Comparison of ENCODE assay signal across 29 mouse cellular contexts in the genomic region with DNA sequence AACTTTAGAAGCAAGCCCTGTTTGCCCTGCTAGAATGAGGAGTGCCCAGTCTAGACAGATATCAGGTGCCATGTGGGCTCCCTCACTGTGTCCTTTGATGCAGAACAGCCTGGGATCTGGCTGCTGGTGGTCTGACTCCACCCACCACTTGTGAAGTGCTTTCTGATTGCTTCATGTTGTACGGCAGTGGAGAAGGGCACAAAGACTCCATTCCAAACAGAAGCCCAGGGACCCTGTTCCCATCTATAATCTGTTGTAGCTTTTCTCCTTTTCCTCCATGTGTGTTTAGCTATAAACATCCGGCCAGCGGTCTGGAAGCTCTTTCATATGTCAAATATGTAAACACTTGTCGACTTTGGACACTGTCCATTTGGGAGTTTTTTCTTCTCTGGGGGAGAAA. TPM values are rescaled to one million over a fixed set of nuclear protein-coding genes. Genes with fewer than 3 reads are reported as not detected.
DNase-seq lines count a peak whose midpoint lies in the region; ATAC-seq and TF ChIP-seq lines count a peak whose summit lies in the region.
"Had no signal": no experiment of that assay in that cellular context is flagged by ENCODE, and none has a peak within 500 bp of the region (broad histone marks: within the 10 kb centered on the region; RNA-seq: fewer than 3 reads in every experiment).

No protein-coding gene starts in this region.

- no peak overlapping the region for H3K4me3 ChIP-seq in lung, embryonic 14.5 days (ENCODE audit: low read depth, low read length)
- H3K4me3 ChIP-seq in stomach, embryonic 14.5 days (ENCODE audit: low read depth, low read length), result no peak overlapping the region
- no peak overlapping the region for H3K4me3 ChIP-seq in layer of hippocampus, adult 2 months
- H3K4me3 ChIP-seq: heart, embryonic 10.5 days; hindbrain, embryonic 12.5 days; limb, embryonic 13.5 days; liver, embryonic 13.5 days; midbrain, embryonic 12.5 days; neural tube, embryonic 12.5 days had no signal

- no peak overlapping the region for H3K4me2 ChIP-seq in lung, embryonic 14.5 days
- H3K4me2 ChIP-seq in stomach, embryonic 14.5 days (replicated peaks; ENCODE audit: low read depth, low read length), result no peak overlapping the region
- H3K4me2 ChIP-seq: hindbrain, embryonic 12.5 days; limb, embryonic 13.5 days; liver, embryonic 13.5 days; midbrain, embryonic 12.5 days; neural tube, embryonic 12.5 days had no signal

- ATAC-seq in lung, embryonic 14.5 days (ENCODE audit: insufficient read depth), result peak; percentile 91
- peak; percentile 54; the same call in 1 of the 2 replicates for ATAC-seq in stomach, embryonic 14.5 days (ENCODE audit: insufficient number of reproducible peaks, insufficient read depth, low FRiP score, low read depth)
- ATAC-seq: forebrain, embryonic 16.5 days; inflammation-experienced regulatory T-cells, adult 6 months; Patski had no signal

- 23% methylated on average over 4 of the region's 4 CpGs for WGBS in lung, embryonic 14.5 days
- 28% methylated on average over 4 of the region's 4 CpGs for WGBS in stomach, embryonic 14.5 days

- DNase-seq in heart, adult 11 months, result peak; percentile 78
- DNase-seq in heart, postnatal 10 days, result no peak
- peak; percentile 88 for DNase-seq in lung, embryonic 14.5 days
- DNase-seq in lung, postnatal 25 days (ENCODE audit: low spot score), result no peak
- DNase-seq in layer of hippocampus, adult 2 months (ENCODE audit: low spot score in 2 of 2), result no peak
- DNase-seq in thymus, postnatal 0 days (ENCODE audit: low spot score), result no peak
- no peak for DNase-seq in adrenal gland, adult 2 months
- DNase-seq: adrenal gland, postnatal 25 days; cerebellum, adult 11-12 months; cerebellum, postnatal 25 days; embryo, embryonic 11 days; gastrocnemius, postnatal 36 days; liver, embryonic 13.5 days; right cerebral cortex, adult 18-20 months had no signal

- TF ChIP-seq CTCF in lung, embryonic 14.5 days (IDR thresholded peaks at IDR 0.05; ENCODE audit: low read depth), result no peak
- no peak for TF ChIP-seq CTCF in layer of hippocampus, adult 2 months (conservative IDR thresholded peaks at IDR 0.05)

- H3K36me3 ChIP-seq in lung, embryonic 14.5 days (ENCODE audit: insufficient read depth), result peaks cover 66% of the 10 kb centered on the region
- peaks cover 35% of the 10 kb centered on the region for H3K36me3 ChIP-seq in stomach, embryonic 14.5 days (ENCODE audit: control insufficient read depth, insufficient read depth, low read length)

- no peaks in the 10 kb centered on the region for H3K9me3 ChIP-seq in lung, embryonic 14.5 days (ENCODE audit: low read depth, low read length)
- no peaks in the 10 kb centered on the region for H3K9me3 ChIP-seq in stomach, embryonic 14.5 days (ENCODE audit: control insufficient read depth, low read depth, low read length)
- H3K9me3 ChIP-seq: heart, embryonic 10.5 days; hindbrain, embryonic 12.5 days; limb, embryonic 13.5 days; liver, embryonic 13.5 days; midbrain, embryonic 12.5 days; neural tube, embryonic 12.5 days had no signal

- no peak overlapping the region; the same call in 1 of the 2 replicates for H3K27ac ChIP-seq in lung, embryonic 14.5 days (ENCODE audit: low read depth)
- H3K27ac ChIP-seq in stomach, embryonic 14.5 days (ENCODE audit: low read length), result peak overlapping the region; percentile 48; the same call in 1 of the 2 replicates
- H3K27ac ChIP-seq in layer of hippocampus, adult 2 months, result no peak overlapping the region
- H3K27ac ChIP-seq: heart, embryonic 10.5 days; hindbrain, embryonic 12.5 days; limb, embryonic 13.5 days; liver, embryonic 13.5 days; midbrain, embryonic 12.5 days; neural tube, embryonic 12.5 days had no signal

- intact Hi-C loops in heart, postnatal 10 days (cut with DNase I), result no loop called here

- no peaks in the 10 kb centered on the region for H3K27me3 ChIP-seq in lung, embryonic 14.5 days (ENCODE audit: insufficient read depth, low read length)
- no peaks in the 10 kb centered on the region for H3K27me3 ChIP-seq in stomach, embryonic 14.5 days (ENCODE audit: control insufficient read depth, insufficient read depth, low read length)
- H3K27me3 ChIP-seq: hindbrain, embryonic 12.5 days; limb, embryonic 13.5 days; liver, embryonic 13.5 days; midbrain, embryonic 12.5 days; neural tube, embryonic 12.5 days; Patski had no signal

- no peak overlapping the region for H3K9ac ChIP-seq in lung, embryonic 14.5 days
- H3K9ac ChIP-seq in stomach, embryonic 14.5 days (replicated peaks; ENCODE audit: low read depth, low read length), result no peak overlapping the region
- H3K9ac ChIP-seq: hindbrain, embryonic 12.5 days; limb, embryonic 13.5 days; liver, embryonic 13.5 days; midbrain, embryonic 12.5 days; neural tube, embryonic 12.5 days had no signal

- peaks cover 10% of the 10 kb centered on the region for H3K4me1 ChIP-seq in lung, embryonic 14.5 days (ENCODE audit: insufficient read depth)
- peaks cover 11% of the 10 kb centered on the region; the same call in 1 of the 2 replicates for H3K4me1 ChIP-seq in stomach, embryonic 14.5 days (ENCODE audit: control insufficient read depth, insufficient read depth, low read length)
- H3K4me1 ChIP-seq: heart, embryonic 10.5 days; hindbrain, embryonic 12.5 days; limb, embryonic 13.5 days; midbrain, embryonic 12.5 days; neural tube, embryonic 12.5 days had no signal

RNA-seq across cellular contexts. Expression of a gene that starts 37.2 kb away (rescaled TPM):
- total RNA-seq in heart, postnatal 10 days (2021), result not detected
- polyA plus RNA-seq in lung, embryonic 14.5 days (2014; fragmentation: Nextera tagmentation; extraction: Ambion mirVana), result not detected in 2 replicates
- polyA plus RNA-seq in stomach, embryonic 14.5 days (2014; fragmentation: Nextera tagmentation; extraction: Ambion mirVana), result not detected in 2 replicates
- not detected for total RNA-seq in layer of hippocampus, adult 2 months (2021)
- not detected in 2 replicates for polyA plus RNA-seq in thymus, postnatal 0 days (2015; fragmentation: Nextera tagmentation; extraction: Ambion mirVana)
- not detected for total RNA-seq in adrenal gland, adult 2 months (2021)
- polyA plus RNA-seq in adrenal gland, adult 2 months (2012; rRNA removed), result not detected in 2 replicates
- total RNA-seq: adrenal gland, postnatal 25 days; gastrocnemius, postnatal 36 days; layer of hippocampus, postnatal 14 days; megakaryocyte progenitor cell, adult 5-6 weeks had no signal
- polyA plus RNA-seq: embryonic facial prominence, embryonic 14.5 days; heart, postnatal 0 days; inflammation-experienced regulatory T-cells, adult 6 months; large intestine, adult 2 months; limb, embryonic 13.5 days; liver, embryonic 13.5 days; midbrain, embryonic 12.5 days; neural tube, embryonic 12.5 days; Patski; urinary bladder, adult 2 months had no signal

Comparison
In these comparisons a context has a peak if more than half of its experiments do, and no peak if none do; other contexts are left out.
1. DNase-seq: peak in heart, adult 11 months (single experiment) and lung, embryonic 14.5 days (single experiment); none in heart, postnatal 10 days (0 of 2), lung, postnatal 25 days (single experiment), layer of hippocampus, adult 2 months (0 of 2), thymus, postnatal 0 days (single experiment) and adrenal gland, adult 2 months (single experiment).